Mouse (Mus musculus): ENCODE measurements around the gene Hmmr.
"Not testable (repeated sequence)": the region's sequence is repeated elsewhere in the genome, so short reads cannot be mapped to it uniquely, and the experiment has no call there.

Gene Hmmr

DNA sequence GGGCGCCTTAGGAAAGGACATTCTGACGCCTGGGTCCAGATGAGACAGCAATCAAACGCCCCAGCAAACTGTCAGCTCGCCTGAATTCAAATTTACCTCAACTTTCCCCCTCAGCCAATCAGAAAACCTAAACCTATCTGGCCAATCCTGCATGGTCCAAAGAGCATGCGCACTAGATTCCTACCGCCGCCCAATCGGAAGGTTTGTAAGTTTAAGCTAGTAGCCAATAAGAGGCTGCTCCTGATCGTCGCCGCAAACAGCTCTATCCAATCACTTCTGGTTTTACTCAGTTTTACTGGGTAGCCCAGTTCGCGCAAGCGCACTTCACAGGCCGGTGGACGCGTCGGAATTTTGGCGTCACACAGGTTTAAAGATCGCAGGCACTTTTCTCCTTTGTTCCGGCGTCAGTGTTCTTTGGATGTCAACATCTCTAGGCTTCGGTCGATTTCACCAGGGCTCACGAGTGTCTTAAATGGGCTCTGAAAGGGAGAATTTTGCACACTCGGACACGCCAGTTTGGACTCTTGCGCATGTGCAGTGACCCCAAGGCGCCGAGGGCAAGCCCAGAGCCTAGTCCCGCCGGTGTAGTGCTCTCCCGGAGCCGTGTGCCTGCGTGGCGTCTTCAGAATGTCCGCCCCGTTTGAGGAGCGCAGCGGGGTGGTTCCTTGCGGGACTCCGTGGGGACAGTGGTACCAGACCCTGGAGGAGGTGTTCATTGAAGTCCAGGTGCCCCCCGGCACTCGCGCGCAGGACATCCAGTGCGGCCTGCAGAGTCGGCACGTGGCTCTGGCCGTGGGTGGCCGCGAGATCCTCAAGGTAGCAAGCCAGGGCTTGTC, at the start of gene Hmmr, which contains the start of gene Nudcd2:
Gene Hmmr, minus strand, starts transcription at position 84 of the 836 bp plus-strand sequence.
Gene Nudcd2, plus strand, starts transcription at position 329 of the 836 bp plus-strand sequence.
- DNase-seq (ENCODE audit: extremely low spot score, low read depth, low spot score), result peak; percentile 97

DNA sequence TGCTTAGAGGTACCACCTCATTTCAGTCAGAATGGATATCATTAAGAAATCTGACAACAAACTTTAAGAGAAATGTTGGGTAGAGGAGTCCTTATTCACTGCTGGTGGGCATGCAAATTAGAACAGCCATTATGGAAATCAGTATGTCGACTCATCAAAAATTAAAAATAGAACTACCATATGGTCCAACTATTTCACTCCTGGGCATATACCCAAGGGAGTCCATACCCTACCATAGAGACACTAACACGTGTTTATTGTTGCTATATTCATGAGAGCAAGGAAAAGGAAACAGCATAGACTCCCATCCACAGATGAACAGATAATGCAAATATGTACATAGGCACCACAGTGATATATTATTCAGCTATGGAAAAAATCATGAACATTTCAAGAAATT, 48.6 kb upstream of the Hmmr start:
- no peak for DNase-seq (ENCODE audit: extremely low spot score, low read depth, low spot score)

DNA sequence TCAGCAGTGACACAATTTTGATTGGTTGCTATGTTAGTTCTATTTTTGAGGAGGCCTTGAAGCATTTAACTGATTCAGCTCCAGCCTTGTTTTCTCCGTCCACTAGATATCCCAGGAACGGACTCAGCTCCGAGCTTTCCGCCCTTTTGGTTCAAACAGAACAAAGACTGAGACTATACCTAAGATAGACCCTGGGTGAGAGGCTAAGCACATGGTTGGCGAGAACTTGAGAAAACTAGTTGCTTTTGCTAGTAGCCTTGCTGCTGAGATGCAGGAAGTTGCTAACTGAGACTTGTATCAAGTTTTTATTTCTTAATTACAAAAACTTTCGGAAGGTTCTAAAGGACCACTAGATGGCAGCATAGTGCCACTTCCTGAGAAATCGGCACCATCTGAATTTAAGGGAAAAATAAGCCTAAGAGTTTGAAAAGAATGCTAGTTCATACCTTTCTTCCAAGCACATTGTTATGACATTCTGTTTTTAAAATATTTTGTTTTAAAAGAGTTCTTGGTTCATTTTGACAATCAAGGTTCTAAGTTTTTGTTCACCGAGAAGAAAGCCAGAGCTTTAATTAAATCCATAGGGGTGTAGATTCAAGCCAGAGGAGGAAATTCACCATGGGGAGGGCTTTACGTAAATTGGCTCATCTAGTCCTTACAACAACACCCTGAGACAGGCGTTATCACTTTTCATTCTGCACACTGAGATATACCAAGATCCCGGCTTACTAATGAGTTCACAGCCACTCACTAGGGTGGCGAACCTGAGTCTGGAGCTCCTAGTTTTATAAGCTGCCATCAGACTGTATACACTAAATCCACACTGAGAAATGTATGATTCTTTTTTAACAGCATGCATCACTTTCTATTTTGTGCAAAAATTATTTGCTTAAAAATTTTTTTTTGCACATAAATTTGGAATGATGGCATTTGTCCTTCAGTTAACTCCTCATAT, 42.4 kb upstream of the Hmmr start:
- DNase-seq (ENCODE audit: extremely low spot score, low read depth, low spot score), result peak; percentile 52

DNA sequence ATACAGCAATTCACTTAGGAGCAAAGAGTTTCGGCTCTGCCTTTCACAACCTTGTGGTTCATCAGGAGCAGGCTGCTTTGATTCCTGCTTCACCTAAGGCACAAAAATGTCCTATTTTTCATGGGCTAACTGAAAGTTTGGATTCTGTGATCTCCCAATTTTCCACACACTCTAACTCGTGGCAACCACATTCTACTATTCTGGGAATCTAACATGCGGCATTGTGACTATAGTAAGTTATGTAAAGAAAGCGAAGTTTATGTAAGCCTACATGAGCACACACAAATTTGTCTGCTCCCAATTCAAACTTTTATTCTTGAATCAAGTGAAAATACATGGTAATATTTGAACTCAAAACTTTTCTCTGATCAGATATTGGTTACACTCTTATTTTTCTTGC, 31.5 kb upstream of the Hmmr start:
- DNase-seq (ENCODE audit: extremely low spot score, low read depth, low spot score), result no peak

DNA sequence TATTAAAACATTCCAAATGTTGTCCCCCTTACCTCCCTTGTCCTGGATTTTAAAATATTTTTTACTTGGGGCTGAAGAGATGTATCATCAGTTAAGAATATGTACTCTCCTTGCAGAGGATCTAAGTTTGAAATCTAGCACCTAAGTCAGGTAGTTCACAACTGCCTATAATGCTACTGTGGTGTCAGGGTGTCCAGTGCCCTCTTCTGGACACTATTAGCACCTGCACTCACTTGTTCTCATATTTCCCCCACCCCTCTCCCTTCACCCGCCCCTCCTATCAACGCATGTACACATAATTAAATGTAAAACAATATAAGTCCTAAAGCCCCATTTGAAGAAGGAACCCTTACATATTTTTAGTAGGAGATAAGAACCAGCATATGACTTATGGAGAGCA, 30.2 kb upstream of the Hmmr start:
- no peak for DNase-seq (ENCODE audit: extremely low spot score, low read depth, low spot score)

DNA sequence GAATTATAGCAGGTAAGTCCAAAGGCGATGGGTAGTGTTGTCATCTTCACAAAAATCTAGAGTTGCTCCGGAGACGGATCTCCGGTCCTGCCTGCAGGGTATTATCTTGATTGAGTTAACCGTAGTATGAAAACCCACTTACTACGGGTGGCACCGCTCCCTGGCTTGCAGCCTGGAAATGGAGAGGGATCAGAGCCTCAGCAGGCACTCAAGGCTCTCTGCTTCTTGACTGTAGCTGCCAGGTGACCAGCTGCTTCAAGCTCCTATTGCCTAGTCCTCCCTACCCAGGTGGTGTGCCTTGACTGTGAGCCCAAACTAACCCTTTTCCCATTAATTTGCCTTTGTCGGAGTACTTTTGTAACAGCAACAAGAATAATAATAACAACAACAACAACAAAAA, 26.7 kb upstream of the Hmmr start:
- DNase-seq (ENCODE audit: extremely low spot score, low read depth, low spot score), result no peak

DNA sequence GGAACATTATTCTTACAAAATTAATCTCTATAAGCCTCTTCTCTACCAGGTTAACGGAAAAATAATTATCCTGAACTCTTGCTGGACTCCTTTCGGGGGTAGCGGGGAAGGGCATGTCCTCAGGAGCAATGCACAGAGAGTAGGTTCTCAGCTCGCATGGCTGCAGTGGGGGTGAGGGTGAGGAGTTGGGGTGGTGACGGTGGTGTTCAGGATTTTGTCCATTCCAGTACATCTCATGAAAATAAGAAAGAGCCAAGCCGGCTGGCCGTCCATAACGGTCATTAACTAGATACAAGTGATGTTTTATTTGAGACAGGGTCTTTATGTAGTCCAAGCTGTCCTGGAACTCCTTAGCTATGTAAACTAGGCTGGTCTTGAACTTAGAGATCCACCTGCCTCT, 22.7 kb upstream of the Hmmr start:
- no peak for DNase-seq (ENCODE audit: extremely low spot score, low read depth, low spot score)

DNA sequence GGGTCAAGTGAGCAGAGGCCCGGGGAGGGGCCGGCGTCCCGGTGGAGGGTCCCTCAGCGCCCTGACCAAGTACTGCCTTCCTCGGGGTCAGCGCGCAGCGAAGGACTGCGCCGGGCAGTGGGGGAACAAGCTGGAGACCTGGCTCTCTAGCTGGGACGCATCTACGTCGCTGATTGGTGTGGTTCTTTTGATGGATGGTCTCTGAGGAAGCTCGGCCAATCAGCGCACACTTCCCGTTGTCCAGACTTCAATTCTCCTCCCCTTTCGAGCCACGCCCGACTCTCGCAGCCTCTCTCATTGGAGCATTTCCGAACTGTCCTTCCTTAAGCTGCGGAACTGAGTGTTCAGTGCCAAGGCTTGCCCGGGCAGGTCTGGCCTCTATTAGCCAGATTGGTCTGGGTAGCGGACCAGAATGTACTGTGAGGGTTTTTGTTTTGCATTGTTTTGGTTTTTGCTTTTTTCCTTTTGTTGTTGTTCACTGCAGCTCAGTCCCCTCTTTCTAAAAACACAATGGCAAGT, 21.9 kb upstream of the Hmmr start, which contains the start of gene Ccng1:
Gene Ccng1, minus strand, starts transcription at position 203 of the 519 bp plus-strand sequence.
- peak; percentile 82 for DNase-seq (ENCODE audit: extremely low spot score, low read depth, low spot score)

DNA sequence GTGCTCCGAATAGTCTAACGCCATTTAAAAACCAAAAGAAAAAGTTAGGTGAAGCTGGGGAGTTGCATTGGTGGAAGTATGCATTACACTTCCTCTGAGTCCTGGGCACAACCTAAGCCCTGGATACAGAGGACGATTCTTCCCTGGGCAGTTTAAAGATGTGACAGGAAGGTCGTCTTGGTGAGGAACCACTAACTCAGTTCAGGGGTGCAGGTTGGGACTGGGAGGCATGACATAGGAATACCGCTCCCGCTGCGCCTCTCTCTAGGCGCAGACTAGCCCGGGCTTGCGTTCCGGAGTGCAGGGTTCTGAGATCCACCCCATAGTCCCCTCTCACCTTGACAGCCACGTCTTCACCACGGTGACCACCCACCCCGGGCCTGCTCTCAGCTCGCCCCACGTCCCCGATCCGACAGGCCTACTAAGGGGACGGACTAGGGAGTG, 21.5 kb upstream of the Hmmr start:
- no peak for DNase-seq (ENCODE audit: extremely low spot score, low read depth, low spot score)

DNA sequence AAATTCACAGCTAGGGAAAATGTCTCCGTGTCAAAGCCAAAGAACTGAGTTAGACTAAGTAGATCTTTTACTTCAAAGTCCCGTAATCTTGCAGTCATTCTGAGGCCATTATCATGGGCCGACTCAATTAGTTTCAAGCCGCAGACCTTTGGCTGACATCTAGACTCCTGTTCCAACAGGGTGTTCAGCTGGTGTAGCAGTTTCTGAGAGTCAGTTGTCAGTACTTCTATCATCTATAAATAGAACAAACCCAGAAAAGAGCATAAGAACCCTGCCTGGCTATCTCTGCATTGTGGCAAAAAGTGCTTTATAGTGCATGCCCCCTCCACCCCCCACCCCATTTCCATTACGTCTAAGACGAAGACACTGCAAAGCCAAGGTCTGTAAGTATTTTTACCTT, 20.6 kb upstream of the Hmmr start:
- DNase-seq (ENCODE audit: extremely low spot score, low read depth, low spot score), result no peak

DNA sequence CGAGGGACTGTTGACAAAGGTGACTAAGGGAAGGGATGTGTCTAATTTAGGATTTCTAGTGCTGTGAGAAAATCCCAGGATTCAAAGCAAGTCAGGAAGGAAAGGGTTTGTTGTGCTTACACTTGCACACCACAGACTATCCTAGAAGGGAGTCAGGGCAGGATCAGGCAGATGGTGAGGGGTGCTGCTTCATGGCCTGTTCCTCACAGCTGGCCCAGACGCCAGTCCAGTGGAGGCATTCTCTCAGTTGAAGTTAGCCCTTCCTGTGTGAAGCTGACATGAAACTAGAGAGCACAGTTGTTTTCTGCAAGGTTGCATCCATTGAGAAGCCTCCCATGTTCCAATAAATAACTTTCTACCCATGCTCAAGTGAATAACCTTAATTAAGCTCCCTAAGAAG, 14.5 kb upstream of the Hmmr start:
- no peak for DNase-seq (ENCODE audit: extremely low spot score, low read depth, low spot score)

DNA sequence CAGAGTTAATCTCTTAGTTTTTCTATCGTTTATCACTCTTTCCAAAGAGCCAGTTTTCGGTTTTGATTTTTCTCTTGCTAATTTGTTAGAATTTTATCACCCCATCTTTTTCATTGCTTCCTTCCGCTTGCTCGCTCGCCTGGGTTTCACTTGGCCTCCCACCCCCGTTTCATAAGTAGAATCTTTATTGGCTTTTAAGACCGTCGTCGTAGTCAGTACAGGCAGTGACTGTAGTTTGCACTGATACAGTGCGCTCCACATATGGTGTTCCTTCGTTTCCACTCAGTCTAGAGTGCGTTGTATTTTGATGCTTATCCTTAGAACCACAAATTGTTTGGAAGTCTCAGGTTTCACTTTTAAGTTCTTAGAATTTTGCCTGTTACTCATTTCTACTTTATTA, 13.1 kb upstream of the Hmmr start:
- DNase-seq (ENCODE audit: extremely low spot score, low read depth, low spot score), result no peak

DNA sequence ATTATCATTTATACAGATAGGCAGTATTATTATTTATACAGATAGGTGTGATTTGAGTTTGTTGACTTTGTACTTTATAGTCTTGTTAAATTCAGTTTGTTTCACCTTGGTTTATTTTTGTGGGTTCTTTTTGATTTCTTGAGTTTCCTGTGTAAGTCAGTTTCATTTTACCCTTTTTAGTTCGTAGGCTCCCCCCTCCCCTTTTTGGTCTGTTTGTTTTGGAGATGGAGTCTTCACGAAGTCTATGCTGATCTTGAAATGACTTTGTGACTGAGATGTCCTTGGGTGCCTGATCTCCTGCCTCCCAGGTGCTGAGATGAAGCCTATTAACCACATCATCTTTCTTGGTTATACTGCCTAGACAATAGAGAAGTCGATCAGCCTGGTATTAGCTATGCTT, 11.1 kb upstream of the Hmmr start:
- DNase-seq (ENCODE audit: extremely low spot score, low read depth, low spot score), result no peak

DNA sequence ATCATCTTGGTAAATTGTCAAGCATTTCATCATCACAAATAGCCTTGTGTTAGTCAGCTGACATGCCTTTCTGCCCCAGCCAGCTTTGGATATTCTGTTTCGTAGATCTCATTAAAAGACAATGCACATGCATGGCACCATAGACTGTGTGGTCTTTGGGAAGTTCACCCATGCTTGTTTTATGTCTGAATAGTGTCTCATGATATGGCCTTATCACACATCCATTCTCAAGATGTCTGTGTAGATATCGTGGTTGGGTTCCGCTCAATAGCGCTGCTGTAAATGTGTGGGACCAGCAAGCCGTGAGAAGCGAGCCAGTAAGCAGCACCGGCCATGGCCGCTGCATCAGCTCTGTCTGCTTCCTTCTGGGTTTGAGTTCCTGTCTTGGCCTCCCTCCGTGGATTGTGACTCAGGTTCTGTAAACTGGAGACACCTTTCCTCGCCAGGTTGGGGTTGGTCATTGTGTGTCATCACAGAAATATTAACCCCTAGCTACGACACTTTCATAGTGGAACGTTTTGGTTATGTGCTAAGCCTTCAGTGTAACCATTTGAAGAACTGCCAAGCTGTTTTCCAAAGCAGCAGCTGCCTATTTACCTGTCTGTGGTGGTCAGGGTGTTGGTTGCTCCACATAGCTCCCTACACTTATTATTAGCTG, 8.5 kb upstream of the Hmmr start:
- DNase-seq (ENCODE audit: extremely low spot score, low read depth, low spot score), result no peak

DNA sequence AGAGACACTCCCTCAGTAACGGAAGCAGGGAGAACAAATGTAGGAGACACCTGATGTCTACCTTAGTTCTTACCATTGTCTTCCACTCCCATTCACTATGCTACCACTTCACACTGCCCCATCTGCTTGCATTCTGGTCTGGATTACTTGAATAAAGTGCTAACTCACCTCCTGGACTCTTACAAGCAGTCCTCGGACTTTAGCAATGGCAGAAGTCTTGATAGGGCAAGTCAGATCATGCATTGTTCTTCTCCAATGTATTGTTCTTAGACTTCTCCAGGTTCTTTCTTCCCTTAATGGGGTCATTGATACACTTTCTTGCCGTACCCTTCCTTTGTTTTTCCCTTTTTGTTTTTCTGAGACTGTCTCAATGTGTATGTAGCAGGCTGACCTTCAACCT, 4.1 kb upstream of the Hmmr start:
- no peak for DNase-seq (ENCODE audit: extremely low spot score, low read depth, low spot score)

DNA sequence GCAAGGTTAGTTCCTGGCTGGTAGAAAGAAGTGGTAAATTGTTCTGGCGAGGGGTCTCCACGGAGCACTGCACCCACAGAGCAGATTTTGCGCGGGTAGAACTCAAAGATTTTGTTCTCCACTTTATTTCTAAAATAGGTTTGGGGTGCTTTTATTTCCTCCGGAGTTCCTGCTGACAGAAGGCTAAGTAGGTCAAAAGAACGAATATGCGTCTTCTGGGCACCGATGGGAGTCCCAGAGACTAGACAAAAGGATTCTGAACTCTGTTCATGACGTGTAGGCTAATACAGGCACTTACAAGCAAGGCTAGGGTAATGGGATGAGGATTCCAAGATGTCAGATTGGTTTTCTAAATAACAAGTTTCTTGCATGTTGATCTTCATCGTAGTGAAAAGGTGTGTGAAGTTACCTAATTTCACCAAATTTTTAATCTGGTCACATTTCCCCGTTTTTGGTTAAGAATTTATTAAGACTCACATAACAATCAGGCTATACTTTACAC, 1.1 kb upstream of the Hmmr start:
- no peak for DNase-seq (ENCODE audit: extremely low spot score, low read depth, low spot score)

DNA sequence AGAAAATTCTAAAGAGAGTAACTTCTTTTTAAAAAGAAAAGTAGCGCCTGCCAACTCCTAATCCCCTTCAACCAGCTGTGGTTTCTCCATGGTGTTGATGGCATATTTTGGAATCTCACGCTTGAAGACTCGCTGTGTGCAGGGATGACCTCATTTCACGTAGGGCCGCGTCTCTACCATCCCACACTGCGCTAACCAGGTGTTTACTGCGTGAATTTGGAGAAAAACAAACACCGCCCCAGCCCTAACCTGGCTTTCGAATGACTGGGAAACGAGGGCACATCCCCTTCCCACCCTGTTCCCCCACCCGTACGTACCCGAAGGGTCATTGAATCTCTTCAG, 254 bp downstream of the Hmmr start:
- no peak for DNase-seq (ENCODE audit: extremely low spot score, low read depth, low spot score)

DNA sequence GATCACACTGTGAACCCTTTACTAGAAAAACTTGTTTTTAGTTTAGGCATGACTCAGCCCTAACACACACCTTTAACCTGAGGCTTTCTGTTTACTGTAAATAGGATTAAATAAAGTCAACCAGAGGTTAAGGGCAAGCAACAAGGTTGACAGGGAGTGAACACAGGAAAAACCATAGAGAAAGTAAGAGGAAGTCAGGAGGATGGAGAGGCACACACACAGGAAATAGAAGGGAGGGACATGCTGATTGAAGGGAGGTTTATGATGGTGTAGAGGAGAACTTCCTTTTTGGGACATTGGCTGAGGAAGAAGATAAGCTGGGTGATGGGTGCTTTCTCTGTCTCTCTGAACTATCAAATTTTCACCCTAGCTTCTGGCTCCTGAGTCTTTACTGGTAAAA, 14.9 kb downstream of the Hmmr start:
- no peak for DNase-seq (ENCODE audit: extremely low spot score, low read depth, low spot score)

DNA sequence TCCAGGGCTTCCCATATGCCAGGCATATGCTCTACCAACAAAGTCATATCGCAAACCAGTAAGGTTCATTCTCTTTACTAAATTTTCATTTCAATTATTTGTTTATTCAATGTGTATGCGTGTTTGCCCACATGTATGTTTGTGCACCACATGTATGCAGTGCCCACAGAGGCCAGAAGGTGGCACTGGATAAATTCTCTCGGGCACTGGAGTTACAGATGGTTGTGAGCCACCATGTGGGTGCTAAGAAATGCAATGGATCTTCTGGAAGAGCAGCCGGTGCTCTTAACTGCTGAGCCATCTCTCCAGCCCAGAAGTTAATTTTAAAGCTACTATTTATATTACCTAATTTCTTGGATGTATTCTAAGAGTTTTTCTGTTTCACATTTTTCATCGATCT, 17.7 kb downstream of the Hmmr start:
- DNase-seq (ENCODE audit: extremely low spot score, low read depth, low spot score), result no peak

DNA sequence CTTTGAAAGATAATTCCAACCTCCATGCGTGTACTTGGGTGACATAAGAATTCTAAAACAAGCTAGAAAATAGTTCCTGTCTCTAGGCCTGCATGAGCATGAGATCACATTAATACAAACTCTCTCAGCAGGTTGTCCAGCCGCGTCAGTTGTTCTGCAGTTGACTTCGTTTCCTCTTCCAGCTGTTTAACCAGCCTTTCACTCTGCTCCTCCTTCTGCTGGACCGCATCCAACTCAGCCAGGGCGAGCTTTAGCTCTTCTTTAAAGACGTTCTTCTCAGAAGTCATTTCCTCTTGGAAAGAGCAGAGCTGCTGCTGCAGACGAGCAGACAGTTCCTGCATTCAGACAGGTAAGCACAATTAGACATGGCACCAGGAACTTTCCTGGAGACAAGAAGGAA, 19.4 kb downstream of the Hmmr start:
- DNase-seq (ENCODE audit: extremely low spot score, low read depth, low spot score), result no peak

DNA sequence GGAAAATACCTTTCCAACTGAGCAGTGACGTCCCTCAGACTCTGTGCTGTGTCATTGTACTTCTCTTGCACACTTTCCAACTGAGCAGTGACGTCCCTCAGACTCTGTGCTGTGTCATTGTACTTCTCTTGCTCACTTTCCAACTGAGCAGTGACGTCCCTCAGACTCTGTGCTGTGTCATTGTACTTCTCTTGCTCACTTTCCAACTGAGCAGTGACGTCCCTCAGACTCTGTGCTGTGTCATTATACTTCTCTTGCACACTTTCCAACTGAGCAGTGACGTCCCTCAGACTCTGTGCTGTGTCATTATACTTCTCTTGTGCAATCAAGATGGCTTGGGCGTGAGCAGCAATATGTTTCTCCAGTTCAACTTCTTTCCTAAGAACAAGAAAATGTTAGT, 23.3 kb downstream of the Hmmr start:
- DNase-seq (ENCODE audit: extremely low spot score, low read depth, low spot score), result not testable (repeated sequence)

Measured in hindlimb bud, embryonic 11.5 days (tissue).